Mouse (Mus musculus): ENCODE measurements around the gene Rpsa. TPM values are rescaled to one million over a fixed set of nuclear protein-coding genes. Genes with fewer than 3 reads are reported as not detected.

Gene Rpsa
- total and polyA plus RNA-seq, 3 experiments: 726 to 4,532 (median 1,827) TPM

DNA sequence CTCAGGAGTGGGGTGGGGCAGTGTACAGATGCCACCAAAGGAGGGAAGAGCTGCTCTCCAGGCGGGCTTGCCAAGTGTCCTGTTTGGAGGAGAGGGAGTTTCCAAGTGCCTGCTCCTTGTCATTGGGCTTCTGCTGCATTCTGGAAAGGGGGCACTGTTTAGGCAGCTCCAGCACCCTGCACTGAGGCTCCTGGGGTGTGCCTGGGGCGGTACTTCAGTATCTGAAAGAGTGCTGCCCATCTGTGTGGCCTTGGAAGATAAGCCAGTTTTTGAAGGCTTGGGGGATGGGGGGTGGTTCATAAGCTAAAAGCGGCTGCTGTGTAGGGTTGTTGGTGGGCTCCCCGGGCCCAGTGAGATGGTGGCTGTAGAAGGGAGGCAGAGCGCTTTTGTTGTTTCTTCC lies 11.9 kb upstream of the Rpsa start:
- peak overlapping the region; percentile 73 for H3K9ac ChIP-seq (ENCODE audit: control insufficient read depth, low read depth, low read length, poor library complexity, severe bottlenecking)
- H3K36me3 ChIP-seq (ENCODE audit: control insufficient read depth in 1 of 2, insufficient read depth in 2 of 2, low read length in 2 of 2): peaks cover 10 to 42% of the 10 kb centered on the region in 2 experiments
- H3K27ac ChIP-seq (ENCODE audit: control insufficient read depth, low read depth, low read length): peak overlapping the region; percentile 99
- H3K79me2 ChIP-seq (ENCODE audit: control insufficient read depth, insufficient read depth, low read length, poor library complexity): peaks cover 40% of the 10 kb centered on the region
- H3K4me1 ChIP-seq (ENCODE audit: control insufficient read depth in 1 of 2, insufficient read depth in 2 of 2, low read length in 2 of 2): peaks cover 21 to 43% of the 10 kb centered on the region in 2 experiments
- H3K4me3 ChIP-seq (ENCODE audit: control insufficient read depth in 1 of 2, insufficient read depth in 1 of 2, low read depth in 2 of 2, low read length in 2 of 2): peak overlapping the region; percentile 33 to 61
- DNase-seq (ENCODE audit: low read depth, low spot score): peak; percentile 95
- no peaks in the 10 kb centered on the region for H3K9me3 ChIP-seq (replicated peaks; ENCODE audit: insufficient read depth, low read length)
- no peaks in the 10 kb centered on the region for H3K27me3 ChIP-seq (ENCODE audit: control insufficient read depth in 1 of 2, insufficient read depth in 2 of 2, low read length in 2 of 2)
- TF ChIP-seq MXI1 (IDR thresholded peaks at IDR 0.05; ENCODE audit: low read depth, low read length) (peak; percentile 17; the same call in 1 of the 2 replicates), MEF2A (IDR thresholded peaks at IDR 0.05; ENCODE audit: extremely low read depth, insufficient replicate concordance, low read depth, low read length, poor library complexity, severe bottlenecking) (peak; percentile 52; the same call in 1 of the 2 replicates), SIN3A (IDR thresholded peaks at IDR 0.05; ENCODE audit: low read length) (peak; percentile 69; the same call in 1 of the 2 replicates), ZC3H11A (IDR thresholded peaks at IDR 0.05; ENCODE audit: low read depth, low read length) (no peak), TAL1 (IDR thresholded peaks at IDR 0.05; ENCODE audit: low read length) (peak; percentile 95), E2F4 (IDR thresholded peaks at IDR 0.05; ENCODE audit: borderline replicate concordance, low read depth, low read length) (no peak), NRF1 (IDR thresholded peaks at IDR 0.05; ENCODE audit: insufficient read depth, low read depth, low read length, poor library complexity, severe bottlenecking) (no peak), USF2 (IDR thresholded peaks at IDR 0.05; ENCODE audit: borderline replicate concordance in 1 of 2, insufficient read depth in 1 of 2, low read depth in 1 of 2, low read length in 2 of 2) (no peak), TBP (IDR thresholded peaks at IDR 0.05; ENCODE audit: low read depth, low read length) (peak; percentile 86), RCOR1 (IDR thresholded peaks at IDR 0.05; ENCODE audit: low read depth, low read length) (peak; percentile 75; the same call in 1 of the 2 replicates), EP300 (IDR thresholded peaks at IDR 0.05; ENCODE audit: low read depth in 1 of 2, low read length in 2 of 2) (peak; percentile 82 to 96), HCFC1 (IDR thresholded peaks at IDR 0.05; ENCODE audit: low read depth, low read length) (peak; percentile 59; the same call in 1 of the 2 replicates), CHD2 (IDR thresholded peaks at IDR 0.05; ENCODE audit: low read length) (peak; percentile 68), SMC3 (IDR thresholded peaks at IDR 0.05; ENCODE audit: low read depth, low read length) (no peak), RAD21 (IDR thresholded peaks at IDR 0.05; ENCODE audit: low read depth, low read length) (no peak), POLR2AphosphoS5 (IDR thresholded peaks at IDR 0.05; ENCODE audit: borderline replicate concordance, low read depth, low read length) (0 out of 2 replicates have a peak, but pooled peaks have one; percentile 47), MYC (IDR thresholded peaks at IDR 0.05; ENCODE audit: low read depth, low read length) (no peak), NELFE (IDR thresholded peaks at IDR 0.05; ENCODE audit: low read depth, low read length) (peak; percentile 60), MYB (IDR thresholded peaks at IDR 0.05; ENCODE audit: low read depth, low read length) (peak; percentile 13; the same call in 1 of the 2 replicates), USF1 (IDR thresholded peaks at IDR 0.05; ENCODE audit: low read depth, low read length) (no peak), MAFK (IDR thresholded peaks at IDR 0.05; ENCODE audit: borderline replicate concordance, low read depth, low read length) (no peak; the same call in 1 of the 2 replicates), CHD1 (IDR thresholded peaks at IDR 0.05; ENCODE audit: low read depth, low read length) (no peak; the same call in 1 of the 2 replicates), CTCF (IDR thresholded peaks at IDR 0.05 in 2 of 3, conservative IDR thresholded peaks at IDR 0.05 in 1 of 3; ENCODE audit: control insufficient read depth in 1 of 3, insufficient read depth in 1 of 3, low read depth in 2 of 3, low read length in 3 of 3, poor library complexity in 1 of 3, severe bottlenecking in 1 of 3) (peak in 2 of 3 experiments; percentile 36 to 41; a peak in 4 of 6 replicates), ZNF384 (IDR thresholded peaks at IDR 0.05; ENCODE audit: low read depth, low read length) (no peak), MAX (IDR thresholded peaks at IDR 0.05; ENCODE audit: low read length) (no peak), MAZ (IDR thresholded peaks at IDR 0.05; ENCODE audit: low read depth, low read length) (peak; percentile 44; the same call in 1 of the 2 replicates), KAT2A (conservative IDR thresholded peaks at IDR 0.05; ENCODE audit: low read depth, low read length) (no peak), ETS1 (IDR thresholded peaks at IDR 0.05; ENCODE audit: low read depth, low read length) (peak; percentile 94), ZMIZ1 (IDR thresholded peaks at IDR 0.05; ENCODE audit: low read depth, low read length) (peak; percentile 63), JUND (IDR thresholded peaks at IDR 0.05; ENCODE audit: low read depth, low read length) (no peak), GABPA (IDR thresholded peaks at IDR 0.05; ENCODE audit: low read depth, low read length) (no peak), UBTF (IDR thresholded peaks at IDR 0.05; ENCODE audit: borderline replicate concordance, insufficient read depth, low read depth, low read length) (no peak), POLR2AphosphoS2 (IDR thresholded peaks at IDR 0.05; ENCODE audit: low read length) (no peak), ZKSCAN1 (IDR thresholded peaks at IDR 0.05; ENCODE audit: low read depth, low read length) (no peak), BHLHE40 (IDR thresholded peaks at IDR 0.05; ENCODE audit: borderline replicate concordance, low read depth, low read length) (peak; percentile 75), GATA1 (IDR thresholded peaks at IDR 0.05; ENCODE audit: low read depth, low read length) (peak; percentile 92), ELF1 (IDR thresholded peaks at IDR 0.05; ENCODE audit: low read depth, low read length) (0 out of 2 replicates have a peak, but pooled peaks have one; percentile 27)
